Mouse (Mus musculus): ENCODE measurements around the gene Wwox. TPM values are rescaled to one million over a fixed set of nuclear protein-coding genes. Genes with fewer than 3 reads are reported as not detected.

The Wwox gene
- total RNA-seq, 2 experiments from 2014 or later = 4.9 to 5.4 TPM

GRCm38 (mm10) chr8:115357663-115358335, 918.3 kb downstream of the Wwox start:
- no peak for ATAC-seq (ENCODE audit: poor library complexity, severe bottlenecking)

DNA sequence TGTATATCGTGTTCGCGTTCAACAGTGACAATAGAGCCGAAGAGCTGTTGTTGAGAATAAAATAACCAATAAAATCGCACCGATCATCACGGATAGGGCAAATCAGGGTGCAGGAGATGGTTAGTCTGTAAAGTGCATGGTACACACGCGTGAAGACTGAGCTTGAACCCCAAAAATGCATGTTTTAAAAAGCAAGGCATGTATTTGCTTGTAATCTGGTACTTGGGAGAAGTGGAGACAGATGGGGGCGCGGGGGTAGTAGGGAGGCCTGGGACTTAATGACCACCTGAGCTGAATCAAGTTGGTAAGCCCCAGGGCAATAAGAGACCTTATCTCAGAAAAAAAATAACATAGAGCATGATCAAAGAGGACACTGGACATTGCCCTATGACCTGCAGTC, 919.0 kb downstream of the Wwox start:
- no peak for ATAC-seq (ENCODE audit: poor library complexity, severe bottlenecking)

- no peak for ATAC-seq (ENCODE audit: poor library complexity, severe bottlenecking)
These were observed 920.2 kb downstream of the Wwox start for GRCm38 (mm10) chr8:115359701-115360100.

DNA sequence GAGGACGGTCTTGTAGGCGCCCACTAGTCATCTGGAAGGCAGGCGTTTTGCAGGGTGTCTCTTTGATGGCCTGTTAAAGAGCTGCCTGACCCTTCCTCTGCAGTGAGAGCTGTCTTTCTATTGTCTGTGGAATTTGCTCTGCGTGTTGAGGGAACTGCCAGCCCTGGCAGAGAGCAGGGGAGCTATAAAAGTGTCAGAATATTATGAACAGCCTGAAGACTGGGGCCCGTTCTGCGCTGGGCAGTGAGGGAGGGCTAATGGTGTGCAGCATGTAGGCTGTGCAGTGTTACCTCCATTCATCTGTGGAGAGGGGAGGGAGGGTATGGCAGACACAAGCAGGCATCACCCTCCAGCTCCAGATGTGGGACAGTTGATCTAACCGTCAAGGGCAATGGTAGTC, 923.1 kb downstream of the Wwox start:
- no peak for ATAC-seq (ENCODE audit: poor library complexity, severe bottlenecking)

- ATAC-seq (ENCODE audit: poor library complexity, severe bottlenecking) = no peak
These were observed 935.5 kb downstream of the Wwox start for GRCm38 (mm10) chr8:115374957-115375356.

DNA sequence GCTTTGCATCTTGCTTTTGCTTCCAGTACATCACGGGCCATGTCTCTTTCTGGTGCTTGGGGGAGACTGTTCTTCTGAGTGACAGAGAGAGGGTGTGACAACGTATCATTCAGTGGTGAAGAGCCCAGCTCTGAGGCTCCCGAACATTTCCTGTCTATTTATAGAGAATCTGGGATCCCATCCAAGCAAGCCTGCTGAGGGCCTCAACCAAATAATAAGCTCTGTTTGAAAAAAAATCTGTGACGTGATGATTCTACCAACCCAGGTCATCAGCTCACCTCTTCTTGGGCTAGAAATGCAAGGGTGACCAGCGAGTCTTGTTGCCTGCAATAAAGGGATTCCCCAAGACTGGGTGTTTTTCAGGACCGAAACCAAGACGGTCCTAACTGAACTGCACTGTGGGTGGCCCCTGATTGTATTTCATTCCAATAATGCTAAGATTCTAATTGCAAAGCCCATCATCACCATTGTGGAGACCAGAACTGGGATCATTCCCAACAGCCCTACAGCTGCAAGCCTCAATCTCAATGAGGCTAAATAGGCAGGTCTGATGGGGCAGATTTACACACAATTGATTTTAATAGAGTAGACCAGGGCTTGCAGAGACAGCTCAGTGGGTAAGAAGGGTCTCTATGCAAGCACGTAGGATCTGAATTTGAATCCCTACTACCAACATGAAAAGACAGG, 936.0 kb downstream of the Wwox start:
- no peak for ATAC-seq (ENCODE audit: poor library complexity, severe bottlenecking)

GRCm38 (mm10) chr8:115377321-115377720, 937.9 kb downstream of the Wwox start:
- ATAC-seq (ENCODE audit: poor library complexity, severe bottlenecking) = no peak

DNA sequence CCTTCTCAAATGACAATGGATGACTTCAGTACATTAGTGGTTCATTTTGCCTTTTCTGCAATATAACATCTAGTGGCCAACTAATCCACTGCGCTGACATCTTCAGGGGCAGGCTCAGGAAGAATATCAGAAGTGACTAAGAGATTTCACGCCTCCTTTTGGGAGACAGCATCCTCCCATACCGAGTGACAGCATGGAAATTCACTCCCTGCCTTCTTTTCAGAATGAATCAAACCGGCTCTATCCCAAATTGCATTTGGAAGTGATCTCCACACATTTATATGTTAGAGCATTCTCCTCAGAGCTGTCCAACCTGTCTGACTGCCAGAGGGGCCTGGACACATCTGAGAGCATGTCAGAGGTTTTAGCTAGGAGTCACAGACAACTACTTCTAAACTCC, 940.6 kb downstream of the Wwox start:
- ATAC-seq (ENCODE audit: poor library complexity, severe bottlenecking) = no peak

GRCm38 (mm10) chr8:115390921-115391504, 951.6 kb downstream of the Wwox start:
- ATAC-seq (ENCODE audit: poor library complexity, severe bottlenecking) = no peak

DNA sequence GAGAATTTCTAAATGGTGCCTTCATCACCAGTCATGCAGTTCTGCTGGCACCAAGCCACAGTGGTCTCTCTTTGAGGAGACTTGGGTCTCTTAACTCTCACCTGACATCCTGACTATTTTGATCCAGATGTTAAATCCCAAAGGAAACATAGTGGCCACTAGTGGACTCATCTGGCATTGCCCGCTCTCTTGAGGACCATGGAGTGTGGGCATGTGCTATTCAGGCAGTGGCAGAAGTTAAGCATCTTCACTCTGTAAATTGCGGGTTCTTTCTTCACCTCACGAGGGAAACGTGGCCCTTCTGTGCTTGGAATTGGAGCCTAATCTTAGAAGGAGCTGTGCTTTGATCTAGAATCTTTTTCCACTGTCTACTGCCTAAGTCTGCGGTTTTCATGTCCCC, 956.4 kb downstream of the Wwox start:
- no peak for ATAC-seq (ENCODE audit: poor library complexity, severe bottlenecking)

DNA sequence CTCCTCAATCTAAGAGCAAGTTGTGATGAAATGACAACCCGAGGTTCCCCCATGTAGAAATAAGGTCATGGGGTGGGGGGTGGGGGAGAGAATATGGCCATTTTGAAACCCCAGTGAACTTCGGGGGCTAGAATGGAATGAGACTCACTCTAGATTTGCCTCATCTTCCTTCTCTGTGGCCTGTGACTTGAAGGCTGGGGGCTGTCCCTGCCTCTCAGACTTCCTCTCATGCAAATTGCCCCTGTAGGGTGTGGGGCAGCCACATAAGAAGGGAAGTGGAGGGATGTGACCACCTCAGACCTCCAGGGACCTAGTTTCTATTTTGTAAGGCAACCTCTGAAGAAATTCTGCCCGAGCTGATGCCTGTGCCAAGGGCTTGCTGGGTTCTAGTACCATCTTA, 958.5 kb downstream of the Wwox start:
- ATAC-seq (ENCODE audit: poor library complexity, severe bottlenecking) = peak; percentile 94

DNA sequence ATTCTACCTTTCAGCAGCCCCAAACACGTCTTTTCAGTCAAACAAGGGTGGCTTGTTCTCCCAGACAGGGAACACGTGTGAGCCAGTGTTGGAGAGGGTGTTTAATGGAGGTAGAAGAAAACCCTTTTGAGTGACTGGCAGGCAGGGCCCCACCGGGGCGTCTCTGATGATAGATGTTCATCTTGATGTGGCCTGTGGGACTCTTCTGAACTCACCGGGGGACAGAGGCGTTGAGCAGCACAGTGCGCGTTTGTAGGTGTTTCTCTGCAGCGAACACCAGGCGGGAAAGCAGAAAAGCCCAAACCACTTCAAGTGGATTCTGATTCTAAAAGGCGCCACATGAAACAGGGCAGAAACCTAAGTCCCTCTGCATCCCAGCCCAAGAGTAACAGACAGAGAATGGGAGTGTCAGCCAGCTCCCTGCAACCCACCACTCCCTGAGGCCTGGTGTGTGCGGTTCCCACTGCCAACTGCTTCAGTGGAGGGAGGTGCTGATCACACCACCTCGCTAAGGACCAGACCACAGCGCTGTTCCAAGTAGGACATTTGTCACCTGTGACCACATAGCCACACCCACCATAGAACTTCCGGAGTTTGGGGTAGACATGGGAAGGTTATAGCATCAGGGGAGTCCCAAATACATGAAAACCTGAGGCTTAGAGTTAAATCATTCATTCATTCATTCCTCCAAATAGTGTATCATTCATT, 960.7 kb downstream of the Wwox start:
- no peak for ATAC-seq (ENCODE audit: poor library complexity, severe bottlenecking)

Other genes with a start within 250 kb of the Wwox start
- not detected in 2 replicates for gene Vat1l, start 234.0 kb upstream of the Wwox start, total RNA-seq (2015)
- gene Vat1l, start 234.0 kb upstream of the Wwox start, total RNA-seq (2017) = not detected in 2 replicates
- not detected in 2 replicates for gene Clec3a, start 21.6 kb upstream of the Wwox start, total RNA-seq (2015)
- gene Clec3a, start 21.6 kb upstream of the Wwox start, total RNA-seq (2017) = not detected in 2 replicates